Mouse (Mus musculus): ENCODE data around the gene Nbr1.

GRCm38 (mm10) chr11:101588868-101589267 is 36.9 kb downstream of the Nbr1 start:
- no peak for TF ChIP-seq POLR2A (IDR thresholded peaks at IDR 0.05; ENCODE audit: low read depth, low read length)
- TF ChIP-seq CTCF (conservative IDR thresholded peaks at IDR 0.05; ENCODE audit: insufficient read depth, insufficient read length, low read depth, low read length) = no peak

Measured in kidney, adult 2 months (tissue).